Mouse (Mus musculus): ENCODE measurements around the gene 2810408A11Rik. TPM values are rescaled to one million over a fixed set of nuclear protein-coding genes. Genes with fewer than 3 reads are reported as not detected.
"Not testable (repeated sequence)": the region's sequence is repeated elsewhere in the genome, so short reads cannot be mapped to it uniquely, and the experiment has no call there.

2810408A11Rik gene
- polyA plus RNA-seq, 1 experiment from 2014 or later = 16.1 TPM

GRCm38 (mm10) chr11:69916652-69917378 is 16.0 kb upstream of the 2810408A11Rik start:
- H3K9me3 ChIP-seq; H3K4me3 ChIP-seq (replicated peaks); H3K27ac ChIP-seq; ATAC-seq; H3K4me2 ChIP-seq (replicated peaks); H3K27me3 ChIP-seq; H3K9ac ChIP-seq (replicated peaks): not testable (repeated sequence)
- Histone ChIP-seq H3K36me3 (peaks cover 61% of the 10 kb centered on the region), H3K4me1 (replicated peaks) (peaks cover 53% of the 10 kb centered on the region)
- 63% methylated on average over 7 of the region's 7 CpGs for WGBS

- Histone ChIP-seq H3K4me2 (replicated peaks) (peak overlapping the region; percentile 100; the same call in 1 of the 2 replicates), H3K4me1 (replicated peaks) (peaks cover 53% of the 10 kb centered on the region), H3K9ac (replicated peaks) (no peak overlapping the region), H3K4me3 (replicated peaks) (peak overlapping the region; percentile 94), H3K36me3 (peaks cover 70% of the 10 kb centered on the region), H3K27me3 (no peaks in the 10 kb centered on the region), H3K27ac (no peak overlapping the region), H3K9me3 (no peaks in the 10 kb centered on the region)
- no peak for ATAC-seq
- 76% methylated on average over 5 of the region's 5 CpGs for WGBS
Measured at GRCm38 (mm10) chr11:69915667-69916627, 15.2 kb upstream of the 2810408A11Rik start.

GRCm38 (mm10) chr11:69914917-69915430 is 14.2 kb upstream of the 2810408A11Rik start:
- Histone ChIP-seq H3K4me1 (replicated peaks) (peaks cover 50% of the 10 kb centered on the region), H3K36me3 (peaks cover 79% of the 10 kb centered on the region), H3K4me3 (replicated peaks) (peak overlapping the region; percentile 94), H3K9ac (replicated peaks) (peak overlapping the region; percentile 94), H3K27ac (no peak overlapping the region), H3K9me3 (no peaks in the 10 kb centered on the region), H3K4me2 (replicated peaks) (peak overlapping the region; percentile 100), H3K27me3 (no peaks in the 10 kb centered on the region)
- no peak for ATAC-seq
- WGBS = 41% methylated on average over 9 of the region's 9 CpGs

GRCm38 (mm10) chr11:69914372-69914764 is 13.6 kb upstream of the 2810408A11Rik start:
- peaks cover 43% of the 10 kb centered on the region for H3K4me1 ChIP-seq (replicated peaks)
- 2% methylated on average over 17 of the region's 17 CpGs for WGBS
- H3K36me3 ChIP-seq = peaks cover 85% of the 10 kb centered on the region
- H3K4me2 ChIP-seq (replicated peaks) = peak overlapping the region; percentile 100
- no peaks in the 10 kb centered on the region for H3K27me3 ChIP-seq
- ATAC-seq = no peak
- H3K4me3 ChIP-seq (replicated peaks) = peak overlapping the region; percentile 94
- peak overlapping the region; percentile 89 for H3K27ac ChIP-seq
- H3K9ac ChIP-seq (replicated peaks) = peak overlapping the region; percentile 94
- H3K9me3 ChIP-seq = no peaks in the 10 kb centered on the region

- 2% methylated on average over 54 of the region's 61 CpGs for WGBS
- H3K36me3 ChIP-seq = peaks cover 87% of the 10 kb centered on the region
Measured at GRCm38 (mm10) chr11:69913554-69914371, 13.0 kb upstream of the 2810408A11Rik start, which contains the start of gene Gps2. Gene Gps2, plus strand, starts transcription at chr11:69913888.

GRCm38 (mm10) chr11:69912716-69913530 is 12.1 kb upstream of the 2810408A11Rik start:
- Histone ChIP-seq H3K36me3 (peaks cover 87% of the 10 kb centered on the region), H3K9ac (replicated peaks) (peak overlapping the region; percentile 42; the same call in 1 of the 2 replicates), H3K4me3 (replicated peaks) (peak overlapping the region; percentile 94), H3K9me3 (no peaks in the 10 kb centered on the region), H3K27ac (0 out of 2 replicates have a peak overlapping the region, but pooled peaks have one; percentile 89), H3K4me2 (replicated peaks) (peak overlapping the region; percentile 100), H3K4me1 (replicated peaks) (peaks cover 33% of the 10 kb centered on the region), H3K27me3 (no peaks in the 10 kb centered on the region)
- peak; percentile 40 for ATAC-seq
- 81% methylated on average over 15 of the region's 15 CpGs for WGBS

More at GRCm38 (mm10) chr11:69913554-69914371, 13.0 kb upstream of the 2810408A11Rik start, which contains the start of gene Gps2:
- H3K4me1 ChIP-seq (replicated peaks) = peaks cover 37% of the 10 kb centered on the region
- H3K27me3 ChIP-seq = no peaks in the 10 kb centered on the region
- H3K9me3 ChIP-seq = no peaks in the 10 kb centered on the region
- peak within 1 kb of the TSS; percentile 100 for H3K4me2 ChIP-seq (replicated peaks)
- H3K4me3 ChIP-seq (replicated peaks) = peak within 1 kb of the TSS; percentile 94
- peak within 1 kb of the TSS; percentile 89 for H3K27ac ChIP-seq
- ATAC-seq = peak; percentile 90
- peak within 1 kb of the TSS; percentile 94 for H3K9ac ChIP-seq (replicated peaks)

GRCm38 (mm10) chr11:69911701-69912100 is 10.9 kb upstream of the 2810408A11Rik start:
- Histone ChIP-seq H3K27me3 (no peaks in the 10 kb centered on the region), H3K4me3 (replicated peaks) (no peak overlapping the region), H3K4me2 (replicated peaks) (no peak overlapping the region), H3K9me3 (no peaks in the 10 kb centered on the region), H3K27ac (no peak overlapping the region), H3K9ac (replicated peaks) (no peak overlapping the region), H3K4me1 (replicated peaks) (peaks cover 33% of the 10 kb centered on the region), H3K36me3 (peaks cover 87% of the 10 kb centered on the region)
- ATAC-seq = no peak
- 97% methylated on average over 6 of the region's 6 CpGs for WGBS

- H3K4me1 ChIP-seq (replicated peaks) = peaks cover 28% of the 10 kb centered on the region
- peaks cover 87% of the 10 kb centered on the region for H3K36me3 ChIP-seq
- H3K4me2 ChIP-seq (replicated peaks) = no peak overlapping the region
- H3K27ac ChIP-seq = no peak overlapping the region
- no peak overlapping the region for H3K4me3 ChIP-seq (replicated peaks)
- no peaks in the 10 kb centered on the region for H3K9me3 ChIP-seq
- WGBS = 96% methylated on average over 17 of the region's 17 CpGs
- H3K27me3 ChIP-seq = no peaks in the 10 kb centered on the region
- H3K9ac ChIP-seq (replicated peaks) = no peak overlapping the region
- no peak for ATAC-seq
Measured at GRCm38 (mm10) chr11:69910781-69911560, 10.2 kb upstream of the 2810408A11Rik start.

- H3K4me2 ChIP-seq (replicated peaks) = no peak overlapping the region
- no peaks in the 10 kb centered on the region for H3K27me3 ChIP-seq
- H3K27ac ChIP-seq = no peak overlapping the region
- no peak for ATAC-seq
- no peak overlapping the region for H3K9ac ChIP-seq (replicated peaks)
- H3K36me3 ChIP-seq = peaks cover 87% of the 10 kb centered on the region
- H3K9me3 ChIP-seq = no peaks in the 10 kb centered on the region
- no peak overlapping the region for H3K4me3 ChIP-seq (replicated peaks)
- peaks cover 20% of the 10 kb centered on the region for H3K4me1 ChIP-seq (replicated peaks)
- WGBS = 95% methylated on average over 8 of the region's 8 CpGs
Measured at GRCm38 (mm10) chr11:69910177-69910576, 9.4 kb upstream of the 2810408A11Rik start.

GRCm38 (mm10) chr11:69909174-69909573 is 8.4 kb upstream of the 2810408A11Rik start:
- H3K27ac ChIP-seq = no peak overlapping the region
- no peak overlapping the region for H3K4me2 ChIP-seq (replicated peaks)
- 92% methylated on average over 5 of the region's 5 CpGs for WGBS
- no peak overlapping the region for H3K9ac ChIP-seq (replicated peaks)
- H3K4me1 ChIP-seq (replicated peaks) = peaks cover 10% of the 10 kb centered on the region
- ATAC-seq = no peak
- no peaks in the 10 kb centered on the region for H3K9me3 ChIP-seq
- H3K4me3 ChIP-seq (replicated peaks) = no peak overlapping the region
- peaks cover 92% of the 10 kb centered on the region for H3K36me3 ChIP-seq
- H3K27me3 ChIP-seq = no peaks in the 10 kb centered on the region
